Mouse (Mus musculus) CH12.LX (cell line): ENCODE measurements around the gene Tnp1. TPM values are rescaled to one million over a fixed set of nuclear protein-coding genes. Genes with fewer than 3 reads are reported as not detected.

ENCODE experiments used
- DNase-seq: peaks from one replicate; pipeline ENCODE4 v3.0.0-alpha.2; 2013; ENCODE audit errors: extremely low read depth
- H3K27ac ChIP-seq: 2 replicates; pipeline ENCODE4 v1.5.1; 2012; ENCODE audit warnings: low read depth, mild to moderate bottlenecking, control low read depth, moderate library complexity; ENCODE audit not compliant: insufficient read depth
- H3K27me3 ChIP-seq: replicated peaks from 2 replicates; pipeline ENCODE3; 2012; ENCODE audit warnings: inconsistent platforms
- H3K36me3 ChIP-seq, 2 experiments: replicated peaks in 1 of 2; 2 replicates each; pipeline versions ENCODE3 to v1.6.1; 2012; ENCODE audit warnings: inconsistent platforms in 1 of 2, low read length in 1 of 2, mild to moderate bottlenecking in 1 of 2, mixed read lengths in 1 of 2, moderate library complexity in 1 of 2; ENCODE audit not compliant: control insufficient read depth in 1 of 2, insufficient read depth in 1 of 2
- H3K4me1 ChIP-seq, 2 experiments: 2 replicates each; pipeline ENCODE4 v1.6.1; 2012; ENCODE audit warnings: inconsistent platforms in 1 of 2, moderate library complexity in 1 of 2; ENCODE audit not compliant: insufficient read depth in 2 of 2, control insufficient read depth in 1 of 2
- H3K4me2 ChIP-seq: 2 replicates; pipeline ENCODE4 v1.6.1; 2012; ENCODE audit warnings: low read depth, mild to moderate bottlenecking, control low read depth; ENCODE audit not compliant: poor library complexity, insufficient read depth, severe bottlenecking
- H3K4me3 ChIP-seq, 3 experiments: fragments of 150-350 bp in 1 of 3; sonication (generic) in 1 of 3; replicated peaks in 1 of 3; 2 replicates each; pipeline versions ENCODE3 to v1.5.1; 2011 to 2012; ENCODE audit warnings: low read depth in 2 of 3, low read length in 2 of 3, mild to moderate bottlenecking in 2 of 3, moderate library complexity in 2 of 3, control low read depth in 1 of 3, improper control_type of control experiment in 1 of 3, inconsistent platforms in 1 of 3, mixed read lengths in 1 of 3; ENCODE audit not compliant: poor library complexity in 1 of 3
- H3K79me2 ChIP-seq: replicated peaks from 2 replicates; pipeline ENCODE4 v1.6.1; 2012; ENCODE audit warnings: mild to moderate bottlenecking, moderate library complexity; ENCODE audit not compliant: control insufficient read depth, poor library complexity, insufficient read depth, severe bottlenecking; ENCODE audit errors: extremely low read depth
- H3K9ac ChIP-seq: 2 replicates; pipeline ENCODE4 v1.6.1; 2012; ENCODE audit warnings: low read depth, mild to moderate bottlenecking, control low read depth, moderate library complexity; ENCODE audit not compliant: insufficient read depth
- H3K9me3 ChIP-seq: replicated peaks from 2 replicates; pipeline ENCODE3; 2012; ENCODE audit warnings: low read length, inconsistent platforms, mixed read lengths
- BHLHE40 ChIP-seq: IDR thresholded peaks from 2 replicates; pipeline ENCODE4 v1.6.1; 2011; ENCODE audit warnings: mild to moderate bottlenecking, low read depth, low read length, improper control_type of control experiment
- ELF1 ChIP-seq: IDR thresholded peaks from 2 replicates; pipeline ENCODE4 v1.6.1; 2014; ENCODE audit warnings: low read depth, mild to moderate bottlenecking, inconsistent platforms, low read length, improper control_type of control experiment
- HCFC1 ChIP-seq: IDR thresholded peaks from 2 replicates; pipeline ENCODE4 v1.6.1; 2012; ENCODE audit warnings: low read depth, mild to moderate bottlenecking, inconsistent platforms, low read length, improper control_type of control experiment
- IRF4 ChIP-seq: IDR thresholded peaks from 2 replicates; pipeline ENCODE4 v1.6.1; 2014; ENCODE audit warnings: low read depth, mild to moderate bottlenecking, inconsistent platforms, low read length, improper control_type of control experiment
- JUND ChIP-seq: conservative IDR thresholded peaks from 2 replicates; pipeline ENCODE4 v1.6.1; 2011; ENCODE audit warnings: low read depth, low read length, improper control_type of control experiment
- KAT2A ChIP-seq: IDR thresholded peaks from 2 replicates; pipeline ENCODE4 v1.6.1; 2012; ENCODE audit warnings: low read length, improper control_type of control experiment, inconsistent platforms; ENCODE audit not compliant: insufficient replicate concordance
- MAX ChIP-seq: IDR thresholded peaks from 2 replicates; pipeline ENCODE4 v1.6.1; 2011; ENCODE audit warnings: low read length, improper control_type of control experiment
- MEF2A ChIP-seq: IDR thresholded peaks from 2 replicates; pipeline ENCODE4 v1.6.1; 2014; ENCODE audit warnings: low read depth, mild to moderate bottlenecking, inconsistent platforms, low read length, improper control_type of control experiment, borderline replicate concordance
- NELFE ChIP-seq: IDR thresholded peaks from 2 replicates; pipeline ENCODE4 v1.6.1; 2011; ENCODE audit warnings: low read depth, low read length, improper control_type of control experiment
- NRF1 ChIP-seq: IDR thresholded peaks from 2 replicates; pipeline ENCODE4 v1.6.1; 2014; ENCODE audit warnings: low read depth, mild to moderate bottlenecking, inconsistent platforms, low read length, improper control_type of control experiment, moderate library complexity
- PAX5 ChIP-seq: IDR thresholded peaks from 2 replicates; pipeline ENCODE4 v1.6.1; 2012; ENCODE audit warnings: low read length, inconsistent platforms, mixed read lengths
- RAD21 ChIP-seq: IDR thresholded peaks from 2 replicates; pipeline ENCODE4 v1.6.1; 2011; ENCODE audit warnings: low read depth, mild to moderate bottlenecking, low read length, improper control_type of control experiment, moderate library complexity
- SMC3 ChIP-seq: IDR thresholded peaks from 2 replicates; pipeline ENCODE4 v1.6.1; 2011; ENCODE audit warnings: low read depth, low read length, improper control_type of control experiment
- TCF12 ChIP-seq: IDR thresholded peaks from 2 replicates; pipeline ENCODE4 v1.6.1; 2014; ENCODE audit warnings: low read depth, mild to moderate bottlenecking, inconsistent platforms, low read length, improper control_type of control experiment
- USF1 ChIP-seq: IDR thresholded peaks from 2 replicates; pipeline ENCODE4 v1.6.1; 2014; ENCODE audit warnings: low read depth, mild to moderate bottlenecking, inconsistent platforms, low read length, improper control_type of control experiment
- ZKSCAN1 ChIP-seq: IDR thresholded peaks from 2 replicates; pipeline ENCODE4 v1.6.1; 2012; ENCODE audit warnings: low read depth, inconsistent platforms, low read length, improper control_type of control experiment, borderline replicate concordance
- dilution Hi-C: fragments of 300-500 bp; cut with MboI; formaldehyde crosslinking; loops from 2 replicates; pipeline ENCODE4 v1.14.3; 2020; ENCODE audit warnings: low sequenced_read_pairs; ENCODE audit not compliant: extremely low pct_unique_long_range_greater_than_20kb, extremely low pct_ligation_motif_present
- in situ Hi-C: fragments of 300-500 bp; cut with MboI; formaldehyde crosslinking; loops from 3 replicates; pipeline ENCODE4 v1.14.3; 2019; ENCODE audit warnings: low sequenced_read_pairs, low pct_ligation_motif_present, low pct_unique_long_range_greater_than_20kb, mixed read lengths
- polyA plus RNA-seq: library from polyadenylated mRNA; unstranded; fragments of >175 nt; gene quantifications from 2 replicates; pipeline ENCODE4 v1.2.1, GENCODE M21; 2012; ENCODE audit warnings: low read depth; ENCODE audit not compliant: insufficient read length
- total RNA-seq, 2 experiments: library from RNA; depleted of rRNA; stranded (reverse); fragments of 300-350 nt in 1 of 2; fragments of >200 nt in 1 of 2; gene quantifications; 2 replicates each; pipeline ENCODE4 v1.2.3; 2012 to 2014

Tnp1 gene
- total and polyA plus RNA-seq, 3 experiments: not detected

DNA sequence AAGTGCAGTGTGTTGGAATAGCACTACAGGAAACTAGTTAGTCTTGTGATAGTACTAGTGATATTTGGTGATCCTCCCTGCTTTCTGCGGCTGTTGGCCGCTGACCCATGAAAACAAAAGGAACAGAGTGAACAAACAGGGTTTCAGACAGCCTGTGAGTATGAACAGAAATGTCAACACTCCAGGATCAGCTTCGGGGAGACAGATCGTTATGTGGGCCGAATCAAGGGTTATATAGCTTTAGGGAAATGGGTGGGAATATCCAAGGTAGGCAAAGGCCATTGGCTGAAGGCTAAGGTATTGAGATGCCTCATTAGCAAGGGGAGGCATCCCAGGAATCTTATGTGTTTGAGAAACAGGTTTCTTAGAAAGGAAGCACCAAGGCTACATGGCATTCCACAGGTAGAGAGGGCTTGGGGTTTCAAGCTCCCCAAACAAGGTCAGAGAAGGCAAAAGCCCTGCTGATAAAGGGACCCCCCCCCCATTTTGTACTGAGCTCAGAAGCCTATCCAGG lies 11.1 kb upstream of the Tnp1 start:
- dilution Hi-C loops: no loop called here
- no peak for DNase-seq
- Histone ChIP-seq H3K36me3 (no peaks in the 10 kb centered on the region), H3K4me2 (no peak overlapping the region), H3K9me3 (no peaks in the 10 kb centered on the region), H3K4me1 (no peaks in the 10 kb centered on the region), H3K27ac (no peak overlapping the region), H3K4me3 (no peak overlapping the region), H3K27me3 (peaks cover 6% of the 10 kb centered on the region), H3K9ac (no peak overlapping the region), H3K79me2 (no peaks in the 10 kb centered on the region)
- TF ChIP-seq JUND (no peak), IRF4 (no peak), SMC3 (no peak), USF1 (no peak), HCFC1 (no peak), ZKSCAN1 (no peak), BHLHE40 (no peak), MAX (no peak), RAD21 (no peak), PAX5 (no peak), NELFE (no peak), NRF1 (no peak), KAT2A (no peak), TCF12 (no peak)
- in situ Hi-C loops: no loop called here

DNA sequence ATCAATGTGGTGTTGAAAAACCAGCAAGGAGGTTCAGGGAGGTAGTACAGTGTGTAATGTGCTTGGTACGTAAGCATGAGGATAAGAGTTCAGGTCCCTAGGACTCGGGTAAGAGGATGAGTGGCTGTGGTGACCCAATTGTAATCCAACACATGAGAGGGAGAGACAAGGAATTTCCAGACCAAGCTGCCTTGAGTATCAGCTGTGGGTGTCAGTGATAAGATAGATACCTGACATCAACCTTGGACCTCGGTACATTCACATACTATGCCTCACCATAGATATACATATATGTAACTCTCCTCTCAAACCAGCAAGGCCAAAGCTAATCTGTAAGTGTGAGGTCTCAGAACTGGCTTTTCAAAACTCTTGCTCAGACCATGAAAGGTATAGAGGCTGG lies 10.4 kb upstream of the Tnp1 start:
- Histone ChIP-seq H3K36me3 (no peaks in the 10 kb centered on the region), H3K79me2 (no peaks in the 10 kb centered on the region), H3K4me1 (no peaks in the 10 kb centered on the region), H3K27me3 (peaks cover 4% of the 10 kb centered on the region), H3K9ac (no peak overlapping the region), H3K9me3 (no peaks in the 10 kb centered on the region), H3K4me3 (no peak overlapping the region), H3K27ac (no peak overlapping the region), H3K4me2 (no peak overlapping the region)
- DNase-seq: no peak
- in situ Hi-C loops (no loop called here), dilution Hi-C loops (no loop called here)
- TF ChIP-seq NELFE (no peak), ELF1 (no peak), MAX (no peak), MEF2A (no peak)
